Comparison of ENCODE assay signal across 11 mouse cellular contexts in genomic region chr16:5186234-5186633, GRCm38 (mm10). TPM values are rescaled to one million over a fixed set of nuclear protein-coding genes. Genes with fewer than 3 reads are reported as not detected.
DNase-seq lines count a peak whose midpoint lies in the region; ATAC-seq and TF ChIP-seq lines count a peak whose summit lies in the region.
"Had no signal": no experiment of that assay in that cellular context is flagged by ENCODE, and none has a peak within 500 bp of the region (broad histone marks: within the 10 kb centered on the region; RNA-seq: fewer than 3 reads in every experiment).

No protein-coding gene starts in this region.

- ATAC-seq in liver, embryonic 11.5 days (replicated peaks; ENCODE audit: low FRiP score) = no peak

- 0 out of 2 replicates have a peak overlapping the region, but pooled peaks have one; percentile 31 for H3K27ac ChIP-seq in cerebellum, adult 2 months (ENCODE audit: insufficient read depth, low read length)
- H3K27ac ChIP-seq in liver, embryonic 11.5 days (ENCODE audit: low read depth, low read length) = no peak overlapping the region
- H3K27ac ChIP-seq: liver, embryonic 15.5 days had no signal

- no peak overlapping the region for H3K4me3 ChIP-seq in cerebellum, adult 2 months (replicated peaks; ENCODE audit: insufficient read depth, low read depth, low read length)
- no peak overlapping the region for H3K4me3 ChIP-seq in liver, embryonic 11.5 days (ENCODE audit: low read depth, low read length)
- H3K4me3 ChIP-seq: erythroblast, embryonic 14.5 days; liver, embryonic 15.5 days; megakaryocyte, embryonic 14.5 days had no signal

- no peak for TF ChIP-seq CTCF in cerebellum, adult 2 months (IDR thresholded peaks at IDR 0.05; ENCODE audit: borderline replicate concordance, insufficient read depth, low read depth, low read length)

- no peak overlapping the region for H3K9ac ChIP-seq in liver, embryonic 11.5 days (ENCODE audit: low read depth, low read length)
- H3K9ac ChIP-seq: liver, embryonic 15.5 days had no signal

- DNase-seq in layer of hippocampus, adult 9-11 months = peak; percentile 58
- DNase-seq in layer of hippocampus, postnatal 14 days (ENCODE audit: low spot score in 2 of 2) = no peak
- peak; percentile 68 to 83 for DNase-seq in cerebellum, adult 2 months
- DNase-seq in gastrocnemius, postnatal 10 days = peak; percentile 23
- DNase-seq in left cerebral cortex, postnatal 25 days (ENCODE audit: low spot score in 2 of 2) = peak; percentile 35 to 75
- no peak for DNase-seq in embryo, embryonic 10.5 days (ENCODE audit: low spot score)
- DNase-seq in liver, embryonic 11.5 days (ENCODE audit: low spot score) = no peak
- DNase-seq in retina, postnatal 1 day = no peak

- H3K4me1 ChIP-seq in cerebellum, adult 2 months (ENCODE audit: control insufficient read depth, insufficient read depth, low read length) = peaks cover 34% of the 10 kb centered on the region
- H3K4me1 ChIP-seq in liver, embryonic 11.5 days (replicated peaks; ENCODE audit: control insufficient read depth, insufficient read depth, low read length) = no peaks in the 10 kb centered on the region
- H3K4me1 ChIP-seq: liver, embryonic 15.5 days had no signal

- 9% methylated on average over 7 of the region's 7 CpGs for WGBS in cerebellum, adult 2 months
- 67% methylated on average over 7 of the region's 7 CpGs for WGBS in liver, embryonic 11.5 days

- no peaks in the 10 kb centered on the region for H3K9me3 ChIP-seq in liver, embryonic 11.5 days (ENCODE audit: control insufficient read depth, low read length)
- H3K9me3 ChIP-seq: liver, embryonic 15.5 days; megakaryocyte, embryonic 14.5 days had no signal

- intact Hi-C loops in left cerebral cortex, postnatal 25 days (cut with DNase I) = no loop called here

- H3K27me3 ChIP-seq in cerebellum, adult 2 months (ENCODE audit: control insufficient read depth, insufficient read depth, low read length) = no peaks in the 10 kb centered on the region
- 0 out of 2 replicates have a peak, but pooled peaks cover 2% of the 10 kb centered on the region for H3K27me3 ChIP-seq in liver, embryonic 11.5 days (replicated peaks; ENCODE audit: control insufficient read depth, insufficient read depth, low read length)

- no peak for TF ChIP-seq POLR2A in cerebellum, adult 2 months (IDR thresholded peaks at IDR 0.05; ENCODE audit: borderline replicate concordance, insufficient read depth, low read length)

- H3K4me2 ChIP-seq in liver, embryonic 11.5 days = no peak overlapping the region
- H3K4me2 ChIP-seq: liver, embryonic 15.5 days had no signal

- H3K36me3 ChIP-seq in liver, embryonic 11.5 days (ENCODE audit: control insufficient read depth, insufficient read depth, low read length) = no peaks in the 10 kb centered on the region
- H3K36me3 ChIP-seq: liver, embryonic 15.5 days had no signal

RNA-seq across cellular contexts. Expression of gene Nagpa, which starts 17.6 kb away (rescaled TPM):
- 1 to 10 TPM; 8.8 to 9.4 TPM for total RNA-seq in layer of hippocampus, postnatal 14 days (2021)
- polyA plus RNA-seq in cerebellum, adult 2 months (2012; rRNA removed) = 21.1 and 21.3 TPM in 2 replicates
- total RNA-seq in gastrocnemius, postnatal 10 days (2021) = 1 to 10 TPM; 6.6 to 7.0 TPM
- total RNA-seq in left cerebral cortex, postnatal 25 days (2021) = 10 to 100 TPM in 1 of 2 experiments, 1 to 10 TPM in 1; 8.4 to 10.8 TPM
- 29.2 and 30.0 TPM in 2 replicates for polyA plus RNA-seq in liver, embryonic 11.5 days (2014; fragmentation: Nextera tagmentation; extraction: Ambion mirVana)

RNA-seq across cellular contexts. Expression of gene AU021092, which starts 35.9 kb away (rescaled TPM):
- total RNA-seq in layer of hippocampus, postnatal 14 days (2021) = 1 to 10 TPM; 9.6 to 9.8 TPM
- polyA plus RNA-seq in cerebellum, adult 2 months (2012; rRNA removed) = 5.5 and 6.1 TPM in 2 replicates
- 1 to 10 TPM; 6.1 to 6.2 TPM for total RNA-seq in gastrocnemius, postnatal 10 days (2021)
- 1 to 10 TPM; 5.0 to 5.4 TPM for total RNA-seq in left cerebral cortex, postnatal 25 days (2021)
- polyA plus RNA-seq in liver, embryonic 11.5 days (2014; fragmentation: Nextera tagmentation; extraction: Ambion mirVana) = 0.27 and 0.65 TPM in 2 replicates
- polyA plus RNA-seq: erythroblast, embryonic 14.5 days had no signal

RNA-seq across cellular contexts. Expression of gene Sec14l5, which starts 39.3 kb away (rescaled TPM):
- total RNA-seq in layer of hippocampus, postnatal 14 days (2021) = 1 to 10 TPM; 2.4 to 3.4 TPM
- polyA plus RNA-seq in cerebellum, adult 2 months (2012; rRNA removed) = 19.6 and 25.4 TPM in 2 replicates
- total RNA-seq in gastrocnemius, postnatal 10 days (2021) = 10 to 100 TPM in 1 of 2 experiments, 1 to 10 TPM in 1; 8.8 to 13.3 TPM
- total RNA-seq in left cerebral cortex, postnatal 25 days (2021) = 1 to 10 TPM; 3.3 to 4.7 TPM
- polyA plus RNA-seq in liver, embryonic 11.5 days (2014; fragmentation: Nextera tagmentation; extraction: Ambion mirVana) = not detected in 2 replicates
- polyA plus RNA-seq: erythroblast, embryonic 14.5 days; liver, embryonic 15.5 days had no signal

RNA-seq across cellular contexts. Expression of gene Alg1, which starts 47.2 kb away (rescaled TPM):
- 10 to 100 TPM; 25.6 to 30.7 TPM for total RNA-seq in layer of hippocampus, postnatal 14 days (2021)
- 65.3 and 70.6 TPM in 2 replicates for polyA plus RNA-seq in cerebellum, adult 2 months (2012; rRNA removed)
- 10 to 100 TPM; 12.0 to 13.8 TPM for total RNA-seq in gastrocnemius, postnatal 10 days (2021)
- 10 to 100 TPM; 24.2 to 29.0 TPM for total RNA-seq in left cerebral cortex, postnatal 25 days (2021)
- 25.8 and 31.5 TPM in 2 replicates for polyA plus RNA-seq in liver, embryonic 11.5 days (2014; fragmentation: Nextera tagmentation; extraction: Ambion mirVana)

RNA-seq across cellular contexts. Expression of gene Ppl, which starts 54.0 kb away (rescaled TPM):
- total RNA-seq in layer of hippocampus, postnatal 14 days (2021) = under 1 TPM; 0.91 to 0.99 TPM
- 0.87 and 0.88 TPM in 2 replicates for polyA plus RNA-seq in cerebellum, adult 2 months (2012; rRNA removed)
- under 1 TPM; 0.12 to 0.25 TPM for total RNA-seq in gastrocnemius, postnatal 10 days (2021)
- total RNA-seq in left cerebral cortex, postnatal 25 days (2021) = under 1 TPM; 0.32 to 0.34 TPM
- 0.83 and 1.1 TPM in 2 replicates for polyA plus RNA-seq in liver, embryonic 11.5 days (2014; fragmentation: Nextera tagmentation; extraction: Ambion mirVana)

Comparison
In these comparisons a context has a peak if more than half of its experiments do, and no peak if none do; other contexts are left out.
1. DNase-seq: peak in layer of hippocampus, adult 9-11 months (single experiment), cerebellum, adult 2 months (2 of 2), gastrocnemius, postnatal 10 days (single experiment) and left cerebral cortex, postnatal 25 days (2 of 2); none in layer of hippocampus, postnatal 14 days (0 of 2), embryo, embryonic 10.5 days (single experiment), liver, embryonic 11.5 days (single experiment) and retina, postnatal 1 day (single experiment).